Mouse (Mus musculus) lung, embryonic 16.5 days (tissue): ENCODE data around the gene Ppp1r9b. TPM values are rescaled to one million over a fixed set of nuclear protein-coding genes. Genes with fewer than 3 reads are reported as not detected.
"Not testable (repeated sequence)": the region's sequence is repeated elsewhere in the genome, so short reads cannot be mapped to it uniquely, and the experiment has no call there.

ENCODE experiments used
- ATAC-seq: fragments of 200-750 bp; cut with Nextera tagmentation; 2 replicates; pipeline ENCODE4 v1.8.0; 2017; ENCODE audit warnings: low read depth, mild to moderate bottlenecking, moderate library complexity
- H3K27ac ChIP-seq: fragments of 300-500 bp; sonication (generic); 2 replicates; pipeline ENCODE4 v1.5.1; 2014; ENCODE audit warnings: mild to moderate bottlenecking, control low read depth, low read length
- H3K27me3 ChIP-seq: fragments of 300-500 bp; sonication (generic); 2 replicates; pipeline ENCODE4 v1.6.1; 2014; ENCODE audit warnings: low read depth, low read length, mixed read lengths; ENCODE audit not compliant: control insufficient read depth, insufficient read depth
- H3K36me3 ChIP-seq: fragments of 300-500 bp; sonication (generic); 2 replicates; pipeline ENCODE4 v1.6.1; 2014; ENCODE audit warnings: low read length; ENCODE audit not compliant: control insufficient read depth, insufficient read depth
- H3K4me1 ChIP-seq: fragments of 300-500 bp; sonication (generic); replicated peaks from 2 replicates; pipeline ENCODE4 v1.6.1; 2014; ENCODE audit warnings: low read length, mixed read lengths; ENCODE audit not compliant: control insufficient read depth, insufficient read depth
- H3K4me2 ChIP-seq: fragments of 300-500 bp; sonication (generic); 2 replicates; pipeline ENCODE4 v1.6.1; 2014; ENCODE audit warnings: low read depth, low read length, control low read depth
- H3K4me3 ChIP-seq: fragments of 300-500 bp; sonication (generic); 2 replicates; pipeline ENCODE4 v1.5.1; 2014; ENCODE audit warnings: mild to moderate bottlenecking, low read length, control low read depth
- H3K9ac ChIP-seq: fragments of 300-500 bp; sonication (generic); 2 replicates; pipeline ENCODE4 v1.6.1; 2014; ENCODE audit warnings: low read length, control low read depth
- H3K9me3 ChIP-seq: fragments of 300-500 bp; sonication (generic); 2 replicates; pipeline ENCODE4 v1.6.1; 2016; ENCODE audit warnings: low read length; ENCODE audit not compliant: control insufficient read depth
- WGBS: fragments of 180-500 bp; shearing (Covaris S2); extraction: QIAGEN DNeasy Blood & Tissue Kit; methylation state at CpG from one replicate; pipeline ENCODE4 v1.1.7; 2014; 5-methylcytosine and 5-hydroxymethylcytosine counted together
- polyA plus RNA-seq: library from polyadenylated mRNA; unstranded; fragments of >200 nt; fragmentation: Nextera tagmentation; extraction: Ambion mirVana; gene quantifications from 2 replicates; pipeline ENCODE4 v1.2.1, GENCODE M21; 2015

Ppp1r9b gene
- polyA plus RNA-seq, 1 experiment from 2014 or later, result 8.3 TPM

DNA sequence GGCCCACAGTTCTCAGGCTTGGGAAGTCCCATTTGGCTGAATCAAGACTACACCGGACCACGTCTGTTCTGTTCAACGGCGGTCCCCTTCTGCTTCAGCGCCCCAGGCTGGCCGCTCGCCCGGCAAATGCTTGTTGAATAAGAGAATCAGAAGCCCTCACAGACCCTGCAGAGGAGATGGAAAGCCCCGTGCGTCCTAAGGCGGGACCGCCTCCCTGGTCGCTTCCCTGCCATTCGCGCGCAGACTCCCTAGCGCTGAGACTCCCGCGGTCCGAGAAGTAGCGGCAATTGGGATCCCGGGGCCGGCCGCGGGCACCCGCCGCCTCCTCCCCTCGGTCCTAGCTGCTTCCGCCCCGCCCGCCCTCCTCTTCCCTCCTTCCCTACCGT lies 18.8 kb downstream of the Ppp1r9b start, which contains the start of gene Samd14:
Gene Samd14 (plus strand): TSS at position 251 of the 386 bp plus-strand sequence.
- under 1% methylated on average over 29 of the region's 32 CpGs for WGBS
- H3K4me1 ChIP-seq, result peaks cover 33% of the 10 kb centered on the region
- peak; percentile 66 for ATAC-seq

DNA sequence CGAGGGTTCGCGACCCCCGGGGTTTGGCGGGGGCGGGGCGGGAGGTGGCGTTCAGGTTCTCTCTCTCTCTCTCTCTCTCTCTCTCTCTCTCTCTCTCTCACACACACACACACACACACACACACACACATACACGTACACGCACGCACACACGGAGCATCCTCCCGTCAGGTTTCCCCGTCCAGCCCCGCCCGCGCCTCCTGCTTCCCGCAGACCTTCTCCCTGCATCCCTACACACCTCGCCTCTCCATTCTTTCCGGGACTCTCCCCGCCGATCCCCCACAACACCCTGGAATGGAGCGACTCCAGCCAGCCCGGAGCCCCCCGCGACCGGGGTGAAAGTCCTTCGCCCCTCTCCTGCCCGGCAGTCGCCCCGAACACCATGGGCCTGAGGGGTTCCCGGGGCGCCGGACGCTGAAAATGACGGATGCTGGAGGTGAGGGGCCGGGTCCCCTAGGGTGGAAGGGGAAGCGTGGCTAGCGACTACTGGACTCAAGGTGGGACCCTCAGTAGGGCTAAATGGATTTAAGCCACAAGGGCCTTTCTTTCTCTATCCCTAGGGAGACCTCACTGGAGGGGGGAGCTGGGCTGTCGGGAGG lies 19.4 kb downstream of the Ppp1r9b start:
- H3K4me3 ChIP-seq, result peak overlapping the region; percentile 73
- peak overlapping the region; percentile 82 for H3K9ac ChIP-seq
- H3K4me2 ChIP-seq, result peak overlapping the region; percentile 92
- no peaks in the 10 kb centered on the region for H3K9me3 ChIP-seq
- H3K4me1 ChIP-seq, result peaks cover 33% of the 10 kb centered on the region
- peaks cover 3% of the 10 kb centered on the region; the same call in 1 of the 2 replicates for H3K36me3 ChIP-seq
- ATAC-seq, result peak; percentile 13; the same call in 1 of the 2 replicates
- under 1% methylated on average over 37 of the region's 40 CpGs for WGBS
- peak overlapping the region; percentile 94 for H3K27ac ChIP-seq
- H3K27me3 ChIP-seq, result no peaks in the 10 kb centered on the region

More for the DNA sequence above, 18.8 kb downstream of the Ppp1r9b start, which contains the start of gene Samd14:
- peak within 1 kb of the TSS; percentile 94 for H3K27ac ChIP-seq
- H3K36me3 ChIP-seq, result peaks cover 3% of the 10 kb centered on the region
- H3K9me3 ChIP-seq, result no peaks in the 10 kb centered on the region
- H3K4me3 ChIP-seq, result peak within 1 kb of the TSS; percentile 73
- peak within 1 kb of the TSS; percentile 82 for H3K9ac ChIP-seq
- peak within 1 kb of the TSS; percentile 92 for H3K4me2 ChIP-seq
- no peaks in the 10 kb centered on the region for H3K27me3 ChIP-seq

DNA sequence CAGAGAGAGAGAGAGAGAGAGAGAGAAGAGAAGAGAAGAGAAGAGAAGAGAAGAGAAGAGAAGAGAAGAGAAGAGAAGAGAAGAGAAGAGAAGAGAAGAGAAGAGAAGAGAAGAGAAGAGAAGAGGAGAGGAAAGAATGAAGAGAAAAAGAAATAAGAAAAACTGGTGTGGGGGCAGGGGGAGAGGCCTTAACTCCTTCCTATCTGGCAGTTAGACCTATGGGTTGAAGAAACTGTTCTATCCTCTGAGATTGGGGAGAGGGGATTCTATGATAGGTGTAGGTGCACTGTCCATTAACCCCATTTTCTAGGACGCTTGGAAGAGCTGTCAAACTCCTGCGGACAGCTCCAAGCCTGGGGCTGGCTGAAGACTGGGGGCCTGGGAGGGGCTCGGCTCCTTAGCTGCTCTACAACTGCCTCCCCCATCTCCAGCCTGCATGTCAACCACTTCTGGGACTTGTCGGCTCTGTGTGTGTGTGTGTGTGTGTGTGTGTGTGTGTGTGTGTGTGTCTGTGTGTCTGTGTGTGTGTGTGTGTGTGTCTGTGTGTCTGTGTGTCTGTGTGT lies 20.1 kb downstream of the Ppp1r9b start:
- not testable (repeated sequence) for H3K9me3 ChIP-seq, H3K36me3 ChIP-seq, H3K27ac ChIP-seq, ATAC-seq, H3K27me3 ChIP-seq
- H3K4me3 ChIP-seq, result peak overlapping the region; percentile 73
- 7% methylated on average over 4 of the region's 4 CpGs for WGBS
- peaks cover 33% of the 10 kb centered on the region for H3K4me1 ChIP-seq
- H3K9ac ChIP-seq, result peak overlapping the region; percentile 5; the same call in 1 of the 2 replicates
- H3K4me2 ChIP-seq, result peak overlapping the region; percentile 92

DNA sequence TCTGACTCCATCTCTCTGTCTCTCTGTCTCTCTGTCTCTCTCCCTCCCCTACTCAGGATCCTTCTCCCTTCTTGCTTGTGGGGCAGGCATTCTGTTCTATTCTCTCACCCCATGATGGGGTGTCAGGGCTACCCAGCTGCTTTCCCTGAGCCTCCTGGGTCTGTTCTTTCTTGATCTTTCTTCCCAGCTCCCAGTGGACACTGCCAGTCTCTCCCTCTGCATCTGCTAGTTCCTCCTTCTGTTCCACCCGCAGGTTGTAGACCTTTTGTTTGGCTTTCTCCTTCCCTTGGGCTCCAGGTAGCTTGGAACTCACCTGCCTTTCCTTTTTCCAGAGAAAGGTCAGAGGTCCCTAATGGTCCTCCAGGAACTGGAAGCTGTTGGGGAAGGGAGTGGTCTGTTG lies 20.6 kb downstream of the Ppp1r9b start:
- 23% methylated on average over 1 of the region's 1 CpGs for WGBS
- no peak for ATAC-seq
- peak overlapping the region; percentile 37 for H3K4me2 ChIP-seq

DNA sequence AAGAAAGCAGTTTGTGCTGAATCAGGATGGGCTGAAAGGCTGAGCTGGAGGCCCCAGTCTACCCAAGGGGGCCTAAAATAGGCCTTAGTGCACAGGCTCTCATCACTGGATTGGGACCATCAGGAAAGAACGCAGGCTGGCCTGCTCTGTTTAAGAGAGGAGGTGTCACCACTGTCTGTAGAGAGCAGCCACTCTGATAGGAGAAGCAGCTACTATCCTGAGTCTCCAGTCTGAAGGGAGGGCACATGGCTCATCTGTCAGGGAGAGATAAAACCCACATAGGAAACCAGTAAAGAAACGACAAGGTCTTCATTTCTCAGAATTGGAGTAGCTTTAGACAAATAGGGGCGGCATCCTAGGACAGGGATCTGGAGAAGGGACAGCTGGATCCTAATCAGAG lies 21.2 kb downstream of the Ppp1r9b start:
- Histone ChIP-seq H3K9me3 (no peaks in the 10 kb centered on the region), H3K9ac (no peak overlapping the region), H3K27ac (no peak overlapping the region), H3K27me3 (no peaks in the 10 kb centered on the region), H3K4me3 (no peak overlapping the region), H3K4me1 (peaks cover 24% of the 10 kb centered on the region), H3K36me3 (no peaks in the 10 kb centered on the region), H3K4me2 (no peak overlapping the region; the same call in 1 of the 2 replicates)
- 43% methylated on average over 3 of the region's 3 CpGs for WGBS
- ATAC-seq, result no peak

More for the DNA sequence above, 20.6 kb downstream of the Ppp1r9b start:
- peaks cover 28% of the 10 kb centered on the region for H3K4me1 ChIP-seq
- no peaks in the 10 kb centered on the region for H3K36me3 ChIP-seq
- H3K9me3 ChIP-seq, result no peaks in the 10 kb centered on the region
- 0 out of 2 replicates have a peak overlapping the region, but pooled peaks have one; percentile 36 for H3K9ac ChIP-seq
- peak overlapping the region; percentile 20; the same call in 1 of the 2 replicates for H3K4me3 ChIP-seq
- H3K27ac ChIP-seq, result no peak overlapping the region
- no peaks in the 10 kb centered on the region for H3K27me3 ChIP-seq

DNA sequence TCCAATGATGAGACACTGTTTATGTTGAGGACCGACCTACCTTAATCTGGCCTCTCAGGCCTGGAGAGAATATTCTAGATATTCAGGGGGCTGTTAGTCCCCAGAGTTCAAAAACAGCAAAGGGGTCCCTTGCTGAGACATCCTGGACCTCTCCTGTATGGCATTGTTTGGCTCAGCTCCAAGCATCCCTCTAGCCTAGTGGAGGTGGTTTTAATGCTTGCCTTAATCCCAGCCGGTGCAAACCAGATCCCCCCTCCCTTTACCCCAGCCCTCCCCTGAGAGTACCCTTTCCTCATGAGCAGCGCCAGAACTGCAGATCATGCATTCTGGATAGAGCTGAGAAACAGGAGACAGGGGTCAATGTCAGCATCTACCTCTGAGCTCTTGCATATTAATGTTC lies 21.7 kb downstream of the Ppp1r9b start:
- no peak overlapping the region for H3K27ac ChIP-seq
- 26% methylated on average over 3 of the region's 3 CpGs for WGBS

DNA sequence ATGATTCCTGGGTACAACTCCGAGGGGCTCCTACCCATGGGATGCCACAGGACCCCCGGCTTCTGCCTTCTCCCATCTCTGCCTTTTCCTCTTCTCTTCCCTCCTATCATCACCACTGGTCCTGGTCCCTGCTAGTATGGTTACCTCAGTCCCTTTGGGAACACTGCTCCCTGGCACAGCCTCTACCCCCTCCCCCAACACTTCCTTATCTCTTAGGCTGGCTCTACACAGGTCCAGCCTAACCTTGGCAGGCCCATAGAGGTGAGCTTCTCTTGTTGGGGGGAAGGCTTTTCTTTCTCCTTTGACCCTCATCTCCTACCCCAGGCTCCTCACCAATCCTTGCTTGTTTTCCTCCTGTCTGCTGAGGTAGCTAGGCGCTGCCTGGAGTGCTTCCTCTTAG lies 24.6 kb downstream of the Ppp1r9b start:
- Histone ChIP-seq H3K27me3 (no peaks in the 10 kb centered on the region), H3K27ac (no peak overlapping the region), H3K4me3 (no peak overlapping the region), H3K4me1 (peaks cover 7% of the 10 kb centered on the region), H3K9ac (no peak overlapping the region), H3K36me3 (0 out of 2 replicates have a peak, but pooled peaks cover 6% of the 10 kb centered on the region), H3K4me2 (no peak overlapping the region), H3K9me3 (no peaks in the 10 kb centered on the region)
- 62% methylated on average over 3 of the region's 3 CpGs for WGBS
- no peak for ATAC-seq

More for the DNA sequence above, 21.7 kb downstream of the Ppp1r9b start:
- no peaks in the 10 kb centered on the region for H3K27me3 ChIP-seq
- ATAC-seq, result no peak
- no peak overlapping the region for H3K9ac ChIP-seq
- H3K4me1 ChIP-seq, result peaks cover 20% of the 10 kb centered on the region
- H3K36me3 ChIP-seq, result no peaks in the 10 kb centered on the region
- no peak overlapping the region for H3K4me2 ChIP-seq
- no peak overlapping the region for H3K4me3 ChIP-seq
- H3K9me3 ChIP-seq, result no peaks in the 10 kb centered on the region

DNA sequence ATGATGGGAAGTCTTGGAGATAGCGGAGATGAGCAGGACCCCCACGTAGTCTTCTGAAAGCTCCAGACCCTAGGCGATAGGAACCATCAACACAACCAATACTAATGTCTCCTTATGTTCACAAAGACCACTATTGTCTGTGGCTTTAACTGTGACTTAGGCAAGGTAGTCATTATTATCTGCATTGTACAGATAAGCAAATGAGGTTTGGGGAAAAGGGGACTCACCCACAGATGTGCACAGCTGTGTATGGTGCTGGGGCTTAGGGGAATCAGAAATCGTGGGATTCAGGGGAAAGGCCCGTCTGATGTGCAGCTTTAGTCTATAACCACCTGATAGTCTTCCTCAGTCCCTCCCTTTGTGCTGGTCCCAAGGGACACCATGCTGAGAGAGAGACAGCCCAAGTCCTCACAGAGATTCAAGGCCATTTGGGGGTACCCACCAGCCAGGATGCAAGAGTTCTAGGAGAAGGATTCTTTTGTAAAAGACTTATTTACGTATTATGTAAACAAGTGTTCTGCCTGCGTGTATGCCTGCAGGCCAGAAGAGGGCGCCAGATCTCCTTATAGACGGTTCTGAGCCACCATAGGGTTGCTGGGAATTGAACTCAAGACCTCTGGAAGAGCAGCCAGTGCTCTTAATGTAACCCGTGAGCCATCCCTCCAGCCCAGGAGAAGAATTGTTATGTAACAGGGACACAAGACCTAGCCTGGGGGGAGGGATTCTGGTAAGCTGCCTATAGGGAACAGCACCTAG lies 31.6 kb downstream of the Ppp1r9b start:
- WGBS, result 77% methylated on average over 10 of the region's 10 CpGs
- ATAC-seq, result no peak

DNA sequence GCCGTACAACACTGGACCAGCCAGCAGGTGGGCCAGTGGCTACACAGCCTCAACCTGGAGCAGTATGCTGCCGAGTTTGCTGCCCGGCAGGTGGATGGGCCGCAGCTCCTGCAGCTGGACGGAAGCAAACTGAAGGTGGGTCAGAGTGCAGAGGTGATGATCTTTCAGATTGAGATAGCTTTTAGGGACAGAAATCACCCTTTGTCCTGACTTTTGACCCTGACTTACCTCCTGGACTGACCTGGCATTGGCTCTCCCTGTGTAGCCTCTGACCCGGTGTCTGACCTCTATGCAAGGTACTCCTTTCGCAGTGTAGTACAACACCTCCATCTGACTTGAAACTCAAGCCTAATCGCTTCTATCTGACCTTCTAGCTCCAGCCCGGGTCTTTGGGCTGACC lies 32.6 kb downstream of the Ppp1r9b start:
- H3K9me3 ChIP-seq, result no peaks in the 10 kb centered on the region
- peaks cover 12% of the 10 kb centered on the region; the same call in 1 of the 2 replicates for H3K36me3 ChIP-seq
- WGBS, result 93% methylated on average over 9 of the region's 9 CpGs
- H3K27ac ChIP-seq, result no peak overlapping the region
- no peak overlapping the region for H3K4me2 ChIP-seq
- no peak overlapping the region for H3K9ac ChIP-seq
- no peak overlapping the region for H3K4me3 ChIP-seq
- ATAC-seq, result no peak
- H3K4me1 ChIP-seq, result no peaks in the 10 kb centered on the region; the same call in none of the 2 replicates
- no peaks in the 10 kb centered on the region for H3K27me3 ChIP-seq

More for the DNA sequence above, 31.6 kb downstream of the Ppp1r9b start:
- Histone ChIP-seq H3K9ac (no peak overlapping the region), H3K4me1 (no peaks in the 10 kb centered on the region; the same call in none of the 2 replicates), H3K27me3 (no peaks in the 10 kb centered on the region), H3K4me2 (no peak overlapping the region), H3K4me3 (no peak overlapping the region), H3K36me3 (peaks cover 12% of the 10 kb centered on the region; the same call in 1 of the 2 replicates), H3K27ac (no peak overlapping the region), H3K9me3 (no peaks in the 10 kb centered on the region)
